Mouse (Mus musculus): Measurements from ENCODE around the gene Snrk.
A peak's percentile ranks its signal among the peaks of the same experiment; 100 is the strongest.

Gene Snrk

DNA sequence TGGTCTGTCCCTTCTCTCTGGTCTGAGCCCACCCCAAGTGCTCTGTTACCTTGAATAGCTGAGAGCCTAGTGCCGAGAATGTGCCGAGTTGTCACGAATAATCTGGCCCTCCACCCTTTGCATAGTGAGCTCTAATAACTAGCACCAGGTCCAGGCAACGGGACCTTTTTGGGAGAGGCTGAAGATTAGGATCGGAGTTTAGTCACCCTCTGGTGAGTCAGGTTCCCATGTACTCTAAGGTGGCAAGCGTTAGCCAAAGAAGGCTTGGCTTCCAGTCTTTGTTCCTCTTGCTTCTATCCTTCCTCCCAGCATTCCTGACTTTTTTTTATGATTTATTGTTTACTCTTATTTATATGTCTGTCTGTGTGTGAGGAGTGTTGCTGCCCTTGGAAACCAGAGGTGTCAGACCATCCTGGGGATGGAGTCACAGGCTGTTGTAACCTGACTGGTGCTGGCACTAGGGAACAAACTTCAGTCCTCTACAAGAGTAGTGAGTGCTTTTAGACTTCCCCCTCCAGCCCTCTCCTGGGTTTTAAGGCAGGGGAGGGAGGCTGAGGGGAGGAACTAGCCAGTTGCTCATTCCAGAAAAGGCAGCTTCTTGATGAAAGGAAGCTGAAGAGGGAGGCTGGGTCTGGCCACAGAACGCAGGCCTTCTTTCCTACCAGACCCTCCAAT, 9.2 kb upstream of the Snrk start:
- DNase-seq (ENCODE audit: low read depth, low spot score): no peak

DNA sequence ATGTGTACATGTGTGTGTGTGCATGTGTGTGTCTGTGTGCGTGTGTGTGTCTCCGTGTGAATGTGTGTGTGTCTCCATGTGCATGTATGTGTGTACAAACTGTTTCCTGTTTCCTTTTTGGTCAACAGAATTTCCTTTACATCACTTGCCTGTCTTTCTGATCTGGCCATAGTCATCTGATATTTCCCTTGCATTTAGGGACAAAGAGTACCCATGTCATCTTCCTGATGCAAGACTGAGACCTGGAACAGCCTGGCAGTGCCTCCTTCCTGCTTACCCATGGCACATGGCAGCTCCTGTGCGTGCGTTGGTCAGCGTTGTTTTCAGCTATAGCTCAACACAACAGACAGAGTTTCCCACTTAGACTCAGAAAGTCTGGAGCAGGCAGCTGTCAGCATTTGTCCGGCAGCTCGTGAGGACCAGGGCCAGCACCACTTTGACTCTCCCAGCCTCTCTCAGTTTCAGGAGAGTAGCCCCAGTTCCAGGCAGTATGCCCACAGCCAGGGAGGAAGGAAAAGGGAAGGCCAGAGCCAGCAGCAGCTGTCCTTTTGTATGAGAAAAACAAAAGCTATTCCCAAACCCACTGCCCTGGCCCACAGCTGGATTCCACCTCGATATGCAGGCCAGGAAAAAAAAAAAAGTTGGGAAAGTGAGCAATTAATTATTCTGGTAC, 7.4 kb upstream of the Snrk start:
- DNase-seq (ENCODE audit: low read depth, low spot score): peak; percentile 79

DNA sequence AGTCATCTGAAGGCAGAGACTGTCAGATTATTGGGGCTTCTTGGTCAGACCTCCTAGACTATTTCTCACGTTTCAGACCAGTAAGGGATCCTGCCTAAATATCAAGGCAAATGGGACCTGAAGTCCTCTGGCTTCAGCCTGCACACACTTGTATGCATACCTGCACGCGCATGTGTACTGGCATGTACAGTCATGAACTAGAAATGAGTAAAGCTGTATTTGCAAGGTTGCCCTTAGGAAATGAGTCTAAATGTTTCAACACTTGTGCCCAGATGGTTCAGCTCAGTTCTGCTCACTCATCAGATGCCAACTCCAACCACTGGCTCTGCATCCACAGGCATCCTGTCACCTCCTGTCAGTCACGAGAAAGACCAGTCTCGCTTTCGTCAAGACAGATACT, 6.6 kb upstream of the Snrk start:
- DNase-seq (ENCODE audit: low read depth, low spot score): no peak

DNA sequence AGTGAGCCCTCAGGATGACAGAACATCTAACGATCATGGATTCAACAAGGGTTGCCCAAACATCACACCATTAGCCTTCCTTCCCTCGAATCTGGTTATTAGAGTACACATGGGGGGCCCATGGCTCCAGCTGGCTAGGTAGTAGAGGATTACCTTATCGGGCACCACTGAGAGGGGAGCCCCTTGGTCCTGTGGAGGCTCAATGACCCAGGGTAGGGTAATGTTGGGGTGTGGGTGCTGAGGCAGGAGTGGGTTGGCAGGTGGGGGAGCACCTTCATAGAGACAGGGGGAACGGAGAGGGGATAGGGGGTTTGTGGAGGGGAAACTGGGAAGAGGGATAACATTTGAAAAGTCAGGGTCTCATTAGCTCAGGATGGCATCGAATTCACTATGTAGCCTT, 6.1 kb upstream of the Snrk start:
- no peak for DNase-seq (ENCODE audit: low read depth, low spot score)

DNA sequence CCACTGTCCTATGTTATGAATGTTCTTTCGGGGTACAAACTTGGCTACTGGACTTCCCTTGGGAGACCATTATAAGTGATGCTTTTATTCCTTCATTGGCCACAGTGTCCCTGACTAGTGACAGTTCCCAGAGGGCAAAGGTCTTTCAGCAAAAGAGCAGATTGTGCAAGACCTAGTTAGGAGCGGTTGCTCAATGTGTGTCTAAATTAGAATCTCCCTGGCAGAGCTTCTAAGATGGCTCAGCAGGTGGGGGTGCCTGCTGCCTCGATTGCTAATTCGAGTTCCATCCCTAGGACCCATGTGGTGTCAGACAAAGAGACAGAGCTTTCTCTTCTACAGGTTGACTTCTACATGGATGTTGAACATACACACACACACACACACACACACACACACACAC, 1.5 kb upstream of the Snrk start:
- peak; percentile 78 for DNase-seq (ENCODE audit: low read depth, low spot score)

DNA sequence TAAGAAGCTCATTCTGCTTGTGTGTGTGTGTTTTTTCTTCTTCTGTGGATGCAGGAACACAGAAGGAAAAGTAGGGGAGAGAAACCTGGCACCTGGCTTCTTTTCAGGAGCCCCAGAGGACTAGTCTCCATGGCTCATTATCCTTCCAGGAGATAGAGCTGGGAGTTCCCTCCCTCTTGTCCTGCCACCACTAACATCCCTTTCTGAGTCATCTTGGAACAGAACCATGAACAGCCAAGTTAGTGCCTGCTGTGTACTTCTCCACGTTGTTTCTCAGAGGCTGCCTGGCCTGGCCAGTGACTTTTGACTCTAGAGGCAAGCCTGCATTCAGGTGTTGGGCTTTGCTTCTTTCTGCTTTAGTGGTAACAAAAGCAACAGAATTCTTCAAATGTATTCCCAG, 707 bp upstream of the Snrk start:
- DNase-seq (ENCODE audit: low read depth, low spot score): no peak

DNA sequence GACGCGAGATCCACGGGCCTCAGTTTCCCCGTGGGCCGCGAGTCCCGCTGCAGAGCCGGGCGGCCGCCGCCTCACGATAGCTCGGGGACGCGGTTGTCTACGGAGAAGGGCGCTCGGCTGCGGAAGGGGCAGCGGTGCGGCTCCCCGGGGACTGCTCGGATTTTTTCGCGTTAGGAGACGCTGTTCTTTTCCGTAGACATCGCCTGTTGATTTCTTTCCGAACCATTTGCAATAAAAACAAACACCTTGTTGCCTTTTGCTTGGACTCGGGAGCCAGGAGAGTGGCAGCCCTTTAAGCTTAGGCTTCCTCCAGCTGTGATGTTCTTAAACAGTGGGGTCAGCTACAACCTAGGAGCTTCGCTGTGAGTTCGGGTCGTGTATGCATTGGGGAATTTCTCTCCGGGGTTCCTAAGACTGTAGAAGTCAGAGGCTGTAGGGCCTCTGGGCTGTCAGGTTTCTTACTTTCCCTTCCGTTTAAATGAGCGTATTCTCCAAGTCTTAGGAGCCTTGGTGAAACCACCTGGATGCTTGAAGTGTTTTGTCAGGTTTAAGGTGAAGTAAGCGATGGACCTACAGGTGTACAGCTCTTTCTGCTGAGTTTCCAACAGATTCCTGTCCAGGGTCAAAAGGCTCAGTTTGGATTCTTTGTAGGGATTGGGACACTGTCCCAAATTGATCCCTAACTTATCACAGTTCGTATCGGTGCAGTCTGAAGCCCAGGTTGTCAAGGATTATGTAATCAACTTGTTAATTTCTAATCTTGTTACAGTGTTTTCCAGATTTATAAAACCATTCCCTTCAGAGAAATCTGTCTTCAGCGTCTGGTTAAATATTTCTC, 845 bp downstream of the Snrk start:
- DNase-seq (ENCODE audit: low read depth, low spot score): no peak

DNA sequence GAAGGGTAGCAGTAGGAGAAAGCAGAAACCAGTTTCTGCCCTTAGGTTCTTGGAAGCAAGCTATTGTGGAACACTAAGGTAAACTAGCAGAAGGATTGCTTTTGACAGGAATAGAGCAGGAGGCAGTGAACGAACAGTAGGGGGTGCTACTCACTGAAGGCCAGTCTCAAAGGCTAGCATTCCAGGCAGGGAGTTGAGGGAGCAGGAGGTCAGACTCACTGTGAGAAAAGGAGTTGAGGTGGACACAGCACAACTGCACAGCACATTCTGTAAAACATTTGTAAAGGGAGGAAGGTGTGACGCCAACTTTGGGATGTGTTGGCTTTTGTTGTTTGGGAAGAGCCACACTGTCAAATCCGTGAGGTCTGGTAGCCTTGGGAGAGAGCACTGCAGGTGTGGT, 3.0 kb downstream of the Snrk start:
- no peak for DNase-seq (ENCODE audit: low read depth, low spot score)

DNA sequence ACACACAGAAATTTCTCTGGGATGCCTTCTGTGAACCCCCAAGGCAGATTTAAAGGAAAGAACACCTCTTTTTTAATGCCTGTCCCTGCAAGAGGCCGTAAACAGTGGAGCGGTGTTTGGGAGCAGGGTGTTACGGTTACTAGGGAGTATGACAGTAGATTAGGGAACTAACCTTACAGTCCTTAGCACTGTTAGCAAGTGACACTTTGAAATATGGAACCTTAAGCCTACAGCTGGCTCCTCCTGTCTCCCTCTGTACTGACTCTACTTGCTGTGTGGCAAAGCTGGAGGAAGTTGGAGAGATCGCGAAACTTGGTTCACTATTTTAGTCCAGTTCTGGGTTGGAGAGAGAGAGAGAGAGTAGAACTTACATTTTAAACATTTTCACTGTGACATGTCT, 5.0 kb downstream of the Snrk start:
- no peak for DNase-seq (ENCODE audit: low read depth, low spot score)

DNA sequence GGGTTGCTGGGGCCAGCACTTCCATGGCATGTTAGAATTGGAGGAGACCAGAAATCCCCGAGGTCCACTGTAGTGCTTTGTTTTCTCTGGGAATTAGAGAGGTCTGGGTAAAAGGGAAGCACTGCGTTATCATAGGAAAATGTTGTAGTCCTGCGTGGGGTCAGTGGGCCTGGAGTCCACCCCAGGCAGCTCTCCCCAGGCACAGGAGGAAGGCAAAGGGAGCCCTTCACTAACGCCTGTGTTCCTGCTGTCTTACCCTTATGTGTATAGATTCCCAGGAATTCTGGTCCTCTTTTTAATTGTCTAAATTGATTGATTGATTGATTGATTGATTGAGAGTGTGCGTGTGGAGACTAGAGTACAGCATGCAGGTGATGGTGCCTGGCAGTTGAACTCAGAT, 6.1 kb downstream of the Snrk start:
- no peak for DNase-seq (ENCODE audit: low read depth, low spot score)

DNA sequence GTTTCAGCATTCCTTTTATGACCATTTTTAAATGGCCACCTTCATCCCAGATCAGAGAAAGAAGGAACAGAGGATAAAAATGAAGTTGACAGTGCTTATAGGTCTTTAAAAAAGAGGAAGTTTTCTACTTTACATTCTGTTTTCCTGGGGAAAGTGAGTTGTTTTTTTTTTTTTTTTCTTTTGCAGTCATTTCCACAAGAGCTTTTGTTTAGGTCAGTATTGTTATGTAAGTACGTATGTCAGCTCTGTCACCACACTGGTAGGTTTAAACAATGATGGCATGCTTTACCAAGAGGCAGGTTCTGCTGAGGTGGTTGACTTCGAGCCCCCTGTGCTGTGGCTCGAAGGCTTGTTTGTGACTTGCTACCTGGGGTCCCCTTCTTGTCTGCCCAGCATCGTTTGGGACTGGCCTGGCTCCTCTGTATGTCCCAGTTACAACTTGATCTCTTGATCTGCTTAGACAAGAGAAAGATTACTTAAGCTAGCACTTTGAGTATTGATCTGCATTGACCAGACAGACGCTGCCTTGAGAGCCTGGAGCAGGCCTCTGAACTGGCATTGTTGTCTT, 8.7 kb downstream of the Snrk start:
- DNase-seq (ENCODE audit: low read depth, low spot score): no peak

DNA sequence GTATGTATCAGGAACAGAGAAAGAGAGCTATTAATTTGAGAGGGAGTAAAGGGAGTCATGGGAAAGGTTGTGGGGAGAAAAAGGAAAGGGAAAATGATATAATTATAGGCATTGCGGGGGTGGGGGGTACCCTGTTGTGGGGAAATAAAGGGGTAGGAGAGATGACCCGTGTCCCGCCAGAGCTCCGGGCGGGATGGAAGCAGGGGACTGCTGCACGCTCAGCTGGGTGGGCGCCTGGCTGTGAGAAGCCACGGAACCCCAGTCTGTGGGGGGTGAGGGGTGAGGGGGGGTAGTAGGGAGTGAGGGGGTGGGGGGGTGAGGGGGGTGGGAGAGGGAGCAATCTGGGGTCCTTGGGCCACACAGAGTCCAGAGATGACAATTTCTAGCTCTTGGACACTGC, 9.7 kb downstream of the Snrk start:
- DNase-seq (ENCODE audit: low read depth, low spot score): no peak

DNA sequence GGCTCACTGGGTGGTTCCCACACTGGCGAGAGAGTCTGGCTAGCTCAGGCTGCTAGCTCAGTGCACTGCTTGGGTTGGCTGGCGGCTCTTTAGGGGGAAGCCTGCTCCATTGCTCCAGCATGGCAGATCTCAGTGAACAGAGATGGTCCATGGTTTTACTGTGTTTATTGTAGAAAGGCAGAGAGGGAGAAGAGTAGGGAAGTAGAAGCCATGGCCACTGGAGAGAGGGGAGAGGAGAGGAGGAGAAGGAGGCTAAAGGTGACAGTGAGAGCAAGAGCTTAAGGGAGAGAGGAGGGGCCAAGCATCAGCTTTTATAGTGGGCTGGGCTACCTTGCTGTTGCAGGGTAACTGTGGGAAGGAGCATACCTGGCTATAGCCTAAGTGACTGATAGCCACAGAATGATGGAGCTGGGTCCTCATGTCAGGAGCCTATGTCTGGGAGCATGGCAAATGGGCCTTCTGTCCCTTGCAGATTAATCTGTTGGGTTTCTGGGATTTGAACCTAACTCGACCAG, 10.3 kb downstream of the Snrk start:
- DNase-seq (ENCODE audit: low read depth, low spot score): no peak

DNA sequence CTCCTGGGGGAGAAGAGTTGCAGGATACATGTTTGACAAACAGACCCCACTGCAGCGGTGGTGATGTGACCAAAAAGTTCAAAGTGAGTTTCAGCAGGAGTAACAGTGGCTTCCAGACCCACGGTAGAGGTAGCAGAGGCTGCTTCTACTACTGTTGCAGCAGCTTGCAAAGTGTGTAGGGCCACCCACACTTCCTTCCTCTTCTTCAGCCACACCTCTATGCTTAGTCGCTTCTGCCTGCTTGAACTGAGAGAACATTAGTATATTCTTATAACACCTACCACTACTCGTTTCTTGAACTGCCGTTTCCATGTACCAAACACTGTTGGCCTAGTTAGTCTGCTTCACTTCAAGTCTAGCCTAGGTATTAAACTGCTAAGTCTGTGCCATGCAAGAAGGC, 11.6 kb downstream of the Snrk start:
- DNase-seq (ENCODE audit: low read depth, low spot score): no peak

DNA sequence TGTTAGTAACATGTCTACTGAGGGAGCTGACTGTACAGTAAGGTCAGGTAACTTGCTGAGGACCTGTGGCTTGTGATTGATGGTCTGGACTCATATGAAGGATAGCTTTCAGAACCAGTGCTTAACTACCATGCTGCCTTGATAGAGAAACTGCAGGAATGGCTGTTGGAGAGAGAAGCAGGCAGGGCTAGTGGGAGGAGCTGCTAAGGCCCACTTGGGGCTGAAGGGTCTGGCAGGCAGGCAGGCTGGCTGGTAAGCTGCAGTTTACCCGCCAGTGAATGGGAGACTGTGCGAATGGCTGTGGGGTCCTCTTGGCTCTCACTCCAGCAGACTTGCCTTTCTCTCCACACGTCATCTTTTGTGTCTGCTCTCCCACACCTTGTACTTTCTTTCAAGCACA, 13.6 kb downstream of the Snrk start:
- DNase-seq (ENCODE audit: low read depth, low spot score): no peak

DNA sequence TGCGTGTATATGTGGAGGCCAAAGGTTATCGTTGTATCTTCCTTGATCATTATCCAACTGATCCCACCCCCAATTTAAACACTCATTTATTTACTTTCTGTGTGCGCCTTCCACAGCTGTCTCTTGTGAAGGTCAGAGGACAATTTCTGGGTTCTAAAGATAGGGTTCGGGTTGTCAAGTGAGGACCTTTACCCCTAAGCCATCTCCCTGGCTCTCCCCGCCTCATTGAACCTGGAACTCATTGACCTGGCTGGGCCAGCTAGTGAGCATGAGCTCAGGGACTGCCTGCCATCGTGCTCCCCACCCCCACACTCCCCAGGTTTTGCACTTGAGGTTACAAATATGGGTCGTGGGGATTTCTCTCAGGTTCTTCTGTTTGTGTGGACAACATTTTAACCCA, 15.1 kb downstream of the Snrk start:
- DNase-seq (ENCODE audit: low read depth, low spot score): no peak

DNA sequence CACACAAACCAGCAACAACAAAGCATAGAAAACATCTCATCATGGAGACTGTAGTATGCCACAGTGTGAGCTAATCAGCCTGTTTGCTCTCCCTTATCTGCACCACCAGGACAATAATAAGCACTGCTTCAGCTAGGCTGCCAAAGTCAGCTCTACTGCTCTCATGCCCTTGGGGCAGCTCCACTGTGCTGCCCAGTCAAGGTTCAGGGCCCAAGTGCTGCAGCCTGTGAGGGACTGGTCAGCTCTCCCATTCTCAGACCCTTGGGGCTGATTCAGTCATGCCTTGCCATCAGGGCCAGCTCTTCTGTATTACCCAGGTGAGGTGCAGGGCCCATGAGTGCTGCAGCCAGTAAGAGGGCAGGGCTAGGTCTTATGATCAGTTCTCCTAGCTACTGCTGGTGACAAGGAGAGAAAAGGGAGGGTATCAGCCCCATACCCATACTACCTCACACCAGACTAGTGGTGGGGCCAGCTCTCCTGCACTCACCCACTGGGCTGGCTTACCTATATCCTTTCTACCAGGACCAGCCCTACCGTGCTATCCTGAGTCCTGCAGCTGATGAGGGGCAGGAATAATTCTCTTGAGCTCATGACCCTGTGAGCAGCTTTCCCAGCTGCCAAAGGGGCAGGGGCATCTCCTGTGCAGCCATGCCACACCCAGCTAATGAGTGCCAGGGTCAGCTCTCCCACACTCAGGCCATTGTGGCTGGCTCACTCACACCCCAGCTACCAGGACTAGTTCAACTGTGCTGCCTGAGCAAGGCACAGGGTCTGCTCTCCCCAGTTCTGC, 18.2 kb downstream of the Snrk start:
- no peak for DNase-seq (ENCODE audit: low read depth, low spot score)

DNA sequence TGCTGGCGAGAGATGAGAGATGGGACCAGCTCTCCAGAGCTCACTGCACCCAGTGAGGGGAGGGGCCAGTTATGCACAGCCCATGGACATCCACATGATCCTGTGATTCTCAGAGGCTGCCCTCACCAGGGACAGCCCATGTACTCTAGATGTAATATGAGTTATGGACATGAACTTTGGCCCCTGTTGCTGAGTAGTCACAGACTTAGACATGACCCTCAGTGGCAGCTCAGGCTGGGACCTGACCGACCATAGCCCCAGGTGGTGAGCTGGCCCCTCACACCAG, 18.8 kb downstream of the Snrk start:
- DNase-seq (ENCODE audit: low read depth, low spot score): no peak

DNA sequence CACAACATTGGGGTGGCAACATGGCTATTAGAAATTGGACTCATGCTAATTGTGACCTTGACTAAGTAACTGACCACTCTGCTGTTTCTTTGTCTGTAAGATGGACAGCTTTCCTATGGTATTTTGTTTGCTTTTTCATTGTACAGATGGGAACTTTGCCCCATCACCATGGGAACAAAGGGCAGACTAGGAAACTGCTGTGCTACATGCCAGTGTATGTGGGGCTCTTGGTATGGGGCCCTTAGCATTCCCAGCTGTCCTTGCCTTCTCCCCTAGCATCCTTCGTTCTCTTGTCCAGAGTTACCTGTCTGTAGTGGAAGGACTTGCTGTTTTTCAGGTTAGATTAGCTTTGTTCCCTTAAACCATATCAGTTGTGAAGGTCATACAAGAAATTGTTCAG, 20.9 kb downstream of the Snrk start:
- DNase-seq (ENCODE audit: low read depth, low spot score): no peak

DNA sequence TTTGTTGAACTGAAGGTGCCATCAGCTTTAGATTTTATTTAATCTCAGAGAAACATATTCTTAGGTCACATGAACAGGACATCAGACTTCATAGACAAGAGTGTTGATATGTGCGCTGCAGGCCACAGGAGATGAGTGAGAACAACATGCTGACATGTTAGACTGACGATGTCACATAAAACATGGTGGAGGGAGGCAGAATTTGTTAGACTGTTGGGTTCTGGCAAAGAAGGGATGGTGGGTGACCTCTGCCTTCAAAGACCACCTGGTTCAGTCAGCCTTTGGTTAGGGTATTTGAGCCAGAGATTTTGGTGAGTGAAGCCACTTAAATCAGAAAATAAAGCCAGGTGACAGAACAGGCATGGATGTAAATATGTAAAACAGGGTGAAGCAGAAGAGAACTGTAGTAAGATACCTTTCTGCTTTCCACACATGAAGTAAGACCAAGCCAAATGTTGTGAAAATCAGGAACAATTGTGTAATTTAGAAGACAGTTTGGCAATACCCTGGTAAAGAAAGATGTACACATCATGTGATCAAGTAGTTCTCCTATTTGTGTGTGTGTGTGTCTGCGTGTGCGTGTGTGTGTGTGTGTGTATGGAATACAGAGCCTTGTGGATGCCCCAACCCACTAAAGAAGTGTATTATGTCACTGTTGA, 21.4 kb downstream of the Snrk start:
- no peak for DNase-seq (ENCODE audit: low read depth, low spot score)

DNA sequence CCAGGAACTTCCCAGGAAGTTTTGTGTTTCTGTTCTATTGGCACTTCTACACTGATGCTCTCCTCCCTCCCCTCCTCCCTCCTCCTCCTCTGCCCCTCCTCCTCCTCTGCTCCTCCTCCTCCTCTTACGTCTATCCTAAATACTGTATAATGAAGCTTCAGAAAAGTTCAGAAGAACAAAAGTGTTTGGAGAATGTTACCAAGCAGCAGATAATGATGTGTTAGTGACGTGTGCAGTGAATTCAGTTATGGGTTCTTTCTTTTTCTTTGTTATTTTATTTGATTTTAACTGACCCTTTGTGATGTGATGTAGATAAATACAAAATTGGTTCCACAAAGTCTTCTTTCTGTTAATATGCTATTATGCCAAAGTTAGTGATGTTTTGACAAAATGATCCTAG, 22.2 kb downstream of the Snrk start:
- DNase-seq (ENCODE audit: low read depth, low spot score): no peak
